Mouse (Mus musculus): ENCODE results near the gene Napa. TPM values are rescaled to one million over a fixed set of nuclear protein-coding genes. Genes with fewer than 3 reads are reported as not detected.

Gene Napa
- polyA plus RNA-seq (2015; fragmentation: Illumina TruSeq; extraction: RNeasy Lipid Tissue Mini Kit (QIAGEN cat#74804); ENCODE audit: insufficient read depth, low replicate concordance): 60.6 TPM

DNA sequence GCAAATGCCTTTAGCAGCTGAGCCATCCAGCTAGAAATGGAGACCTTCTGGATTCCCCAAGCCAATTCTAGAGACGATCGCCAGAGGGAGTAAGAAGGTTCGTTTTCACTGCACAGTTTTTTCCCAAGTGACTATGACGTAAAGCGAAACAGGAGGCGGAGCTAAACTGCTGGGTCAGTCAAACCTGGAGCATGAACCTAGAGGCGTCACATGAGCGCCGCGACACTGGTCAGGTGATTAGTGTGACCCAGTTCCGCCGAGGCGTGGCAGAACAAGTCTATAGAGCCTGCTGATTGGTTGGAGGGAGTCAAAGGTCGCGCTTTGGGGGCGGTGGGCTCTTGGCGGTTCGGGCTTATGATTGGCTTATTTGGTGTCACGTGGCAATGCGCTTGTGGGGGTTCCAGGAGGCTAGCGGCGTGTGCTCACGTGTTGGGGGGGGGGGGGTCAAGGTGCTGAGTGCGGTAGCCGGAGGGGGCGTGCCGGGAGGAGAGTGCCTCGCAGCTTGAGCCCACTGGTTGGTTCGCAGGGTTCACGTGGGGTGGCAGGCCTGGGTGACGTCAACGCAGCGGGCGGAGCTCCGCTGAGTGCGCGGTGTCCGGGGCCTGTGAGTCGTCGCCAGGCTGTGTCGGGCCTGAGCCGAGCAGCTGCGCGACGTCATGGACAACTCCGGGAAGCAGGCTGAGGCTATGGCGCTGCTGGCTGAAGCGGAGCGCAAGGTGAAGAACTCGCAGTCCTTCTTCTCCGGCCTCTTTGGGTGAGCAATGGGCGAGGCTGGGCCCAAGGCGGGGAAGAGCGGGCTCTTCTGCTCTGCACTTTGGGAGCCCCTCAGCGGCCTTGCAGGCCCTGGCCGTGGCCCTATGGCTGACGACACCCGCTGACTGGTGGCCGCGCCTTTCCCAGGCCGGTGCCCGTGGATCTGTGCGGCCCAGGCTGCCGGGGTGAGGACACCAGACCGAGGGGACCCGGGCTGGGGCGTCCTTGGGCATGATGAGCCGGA lies at the start of gene Napa:
Gene Napa, plus strand, starts transcription at position 438 of the 997 bp plus-strand sequence.

GRCm38 (mm10) chr7:16061219-16062098 lies 36.8 kb upstream of the Napa start, which contains the start of gene Zfp541:
Gene Zfp541 (plus strand): TSS chr7:16061814.

DNA sequence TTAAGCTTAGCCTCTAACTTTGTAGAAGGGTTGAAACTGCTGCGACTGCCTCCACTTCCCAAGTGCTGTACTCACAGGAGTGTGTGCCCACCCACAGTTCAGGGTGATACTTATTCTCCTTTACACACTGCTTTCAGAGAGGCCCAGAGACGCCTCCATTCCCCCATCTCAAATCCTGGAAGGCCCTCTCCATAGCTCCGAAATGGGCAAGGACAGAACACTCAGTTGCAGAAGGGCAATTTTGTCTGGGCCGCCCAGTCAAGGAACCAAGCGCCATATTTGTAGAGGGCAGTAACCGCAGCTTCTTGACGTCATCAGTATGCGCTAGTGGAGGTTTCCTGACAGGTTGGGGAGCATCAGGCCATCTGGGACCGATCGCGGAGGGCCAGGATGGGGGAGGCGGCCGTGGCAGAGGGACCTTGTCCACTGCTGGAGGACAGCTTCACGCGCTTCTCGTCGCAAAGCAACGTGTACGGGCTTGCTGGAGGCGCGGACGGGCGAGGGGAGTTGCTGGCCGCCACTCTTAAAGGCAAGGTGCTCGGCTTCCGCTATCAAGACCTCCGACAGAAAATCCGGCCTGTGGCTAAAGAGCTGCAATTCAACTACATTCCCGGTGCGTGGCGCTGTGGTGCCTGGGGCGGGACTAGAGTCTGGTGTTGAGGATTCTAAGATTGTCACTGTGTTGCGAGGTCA lies 21.5 kb downstream of the Napa start, which contains the start of gene Kptn:
Gene Kptn, plus strand, starts transcription at position 327 of the 693 bp plus-strand sequence.

DNA sequence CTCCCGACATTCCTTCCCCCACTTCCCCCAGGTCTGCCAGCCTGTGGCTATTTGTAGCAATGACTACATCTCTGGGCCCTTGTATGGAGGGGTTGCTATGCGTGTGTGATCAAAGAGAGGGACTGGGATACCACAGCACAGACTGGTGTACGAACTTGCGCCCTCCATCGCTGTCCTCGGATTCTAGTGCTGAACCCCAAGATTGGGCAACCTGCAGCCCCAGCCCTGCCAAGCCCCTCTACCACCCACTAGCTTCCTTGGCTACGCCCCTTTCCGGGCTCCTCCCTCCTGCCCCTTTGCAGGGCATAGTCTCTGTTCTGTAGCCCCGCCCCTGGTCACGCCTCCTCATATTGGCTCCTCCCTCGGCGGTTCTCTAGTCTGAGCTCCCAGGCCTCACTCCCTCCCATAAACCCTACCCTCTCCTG lies 31.2 kb downstream of the Napa start, which contains the start of gene Slc8a2:
Gene Slc8a2, plus strand, starts transcription at position 406 of the 425 bp plus-strand sequence.

Other genes with a start within 250 kb of the Napa start
- gene Crx, start 218.5 kb upstream of the Napa start, polyA plus RNA-seq (2015; fragmentation: Illumina TruSeq; extraction: RNeasy Lipid Tissue Mini Kit (QIAGEN cat#74804); ENCODE audit: insufficient read depth, low replicate concordance): not detected
- gene Crxos, start 215.8 kb upstream of the Napa start, polyA plus RNA-seq (2015; fragmentation: Illumina TruSeq; extraction: RNeasy Lipid Tissue Mini Kit (QIAGEN cat#74804); ENCODE audit: insufficient read depth, low replicate concordance): not detected
- 170 TPM for gene Selenow, start 176.1 kb upstream of the Napa start, polyA plus RNA-seq (2015; fragmentation: Illumina TruSeq; extraction: RNeasy Lipid Tissue Mini Kit (QIAGEN cat#74804); ENCODE audit: insufficient read depth, low replicate concordance)
- 99.8 TPM for gene Nop53, start 152.4 kb upstream of the Napa start, polyA plus RNA-seq (2015; fragmentation: Illumina TruSeq; extraction: RNeasy Lipid Tissue Mini Kit (QIAGEN cat#74804); ENCODE audit: insufficient read depth, low replicate concordance)
- gene Ehd2, start 130.9 kb upstream of the Napa start, polyA plus RNA-seq (2015; fragmentation: Illumina TruSeq; extraction: RNeasy Lipid Tissue Mini Kit (QIAGEN cat#74804); ENCODE audit: insufficient read depth, low replicate concordance): 13.3 TPM
- gene Bicra, start 50.5 kb upstream of the Napa start, polyA plus RNA-seq (2015; fragmentation: Illumina TruSeq; extraction: RNeasy Lipid Tissue Mini Kit (QIAGEN cat#74804); ENCODE audit: insufficient read depth, low replicate concordance): 7.6 TPM
- not detected for gene Zfp541, start 36.6 kb upstream of the Napa start, polyA plus RNA-seq (2015; fragmentation: Illumina TruSeq; extraction: RNeasy Lipid Tissue Mini Kit (QIAGEN cat#74804); ENCODE audit: insufficient read depth, low replicate concordance)
- 29.5 TPM for gene Kptn, start 21.4 kb downstream of the Napa start, polyA plus RNA-seq (2015; fragmentation: Illumina TruSeq; extraction: RNeasy Lipid Tissue Mini Kit (QIAGEN cat#74804); ENCODE audit: insufficient read depth, low replicate concordance)
- gene Slc8a2, start 31.4 kb downstream of the Napa start, polyA plus RNA-seq (2015; fragmentation: Illumina TruSeq; extraction: RNeasy Lipid Tissue Mini Kit (QIAGEN cat#74804); ENCODE audit: insufficient read depth, low replicate concordance): 0.66 TPM
- gene Meis3, start 76.6 kb downstream of the Napa start, polyA plus RNA-seq (2015; fragmentation: Illumina TruSeq; extraction: RNeasy Lipid Tissue Mini Kit (QIAGEN cat#74804); ENCODE audit: insufficient read depth, low replicate concordance): 12.1 TPM
- gene Dhx34, start 123.6 kb downstream of the Napa start, polyA plus RNA-seq (2015; fragmentation: Illumina TruSeq; extraction: RNeasy Lipid Tissue Mini Kit (QIAGEN cat#74804); ENCODE audit: insufficient read depth, low replicate concordance): 3.2 TPM
- 2.8 TPM for gene C5ar2, start 145.7 kb downstream of the Napa start, polyA plus RNA-seq (2015; fragmentation: Illumina TruSeq; extraction: RNeasy Lipid Tissue Mini Kit (QIAGEN cat#74804); ENCODE audit: insufficient read depth, low replicate concordance)
- gene C5ar1, start 161.1 kb downstream of the Napa start, polyA plus RNA-seq (2015; fragmentation: Illumina TruSeq; extraction: RNeasy Lipid Tissue Mini Kit (QIAGEN cat#74804); ENCODE audit: insufficient read depth, low replicate concordance): 2.5 TPM
- 12.6 TPM for gene Inafm1, start 175.2 kb downstream of the Napa start, polyA plus RNA-seq (2015; fragmentation: Illumina TruSeq; extraction: RNeasy Lipid Tissue Mini Kit (QIAGEN cat#74804); ENCODE audit: insufficient read depth, low replicate concordance)
- gene Ccdc9, start 188.3 kb downstream of the Napa start, polyA plus RNA-seq (2015; fragmentation: Illumina TruSeq; extraction: RNeasy Lipid Tissue Mini Kit (QIAGEN cat#74804); ENCODE audit: insufficient read depth, low replicate concordance): 114 TPM
- 0.46 TPM for gene Bbc3, start 209.9 kb downstream of the Napa start, polyA plus RNA-seq (2015; fragmentation: Illumina TruSeq; extraction: RNeasy Lipid Tissue Mini Kit (QIAGEN cat#74804); ENCODE audit: insufficient read depth, low replicate concordance)

All from spleen, adult 10 weeks (tissue).